Mouse (Mus musculus): ENCODE data around the gene Asah2.

- TF ChIP-seq CTCF (IDR thresholded peaks at IDR 0.05; ENCODE audit: extremely low read depth, insufficient read depth, low read length) (no peak), POLR2A (IDR thresholded peaks at IDR 0.05; ENCODE audit: extremely low read depth, insufficient read depth, low read length) (no peak)
These were observed 154.2 kb downstream of the Asah2 start for GRCm38 (mm10) chr19:31953799-31954198.

All from cortical plate, adult 2 months (tissue).